Mouse (Mus musculus) stomach, postnatal 0 days (tissue): Measurements from ENCODE around the gene Rnf8.

Experiments
- CTCF ChIP-seq: IDR thresholded peaks from 2 replicates; pipeline ENCODE4 v1.5.1; 2016; ENCODE audit warnings: antibody characterized with exemption, low read depth, mild to moderate bottlenecking, moderate library complexity
- EP300 ChIP-seq: optimal IDR thresholded peaks from 2 replicates; pipeline ENCODE3; 2016; ENCODE audit warnings: antibody characterized with exemption

DNA sequence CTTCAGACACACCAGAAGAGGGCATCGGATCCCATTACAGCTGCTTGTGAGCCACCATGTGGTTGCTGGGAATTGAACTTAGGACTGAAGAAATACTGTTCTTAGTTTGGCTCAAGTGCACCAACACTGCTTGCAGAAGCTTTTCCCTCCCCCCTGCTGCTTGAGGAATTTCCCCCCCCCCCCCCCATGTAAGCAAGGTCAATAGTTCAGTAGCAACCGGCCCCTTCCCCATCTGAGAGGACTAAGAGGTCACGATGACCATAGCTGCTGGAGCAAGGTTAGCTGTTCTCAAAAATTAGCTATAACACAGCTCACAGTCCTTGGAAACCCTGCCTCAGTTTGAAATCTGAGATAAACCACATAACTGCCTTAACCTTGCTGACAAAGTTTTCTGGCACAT lies 27.6 kb downstream of the Rnf8 start:
- no peak for TF ChIP-seq EP300
- TF ChIP-seq CTCF = no peak
